Mouse (Mus musculus) cerebellum, adult (tissue): ENCODE measurements at regions not wholly inside any gene's neighbourhood (a gene's known extent, or its start where the extent isn't known, plus 50 kb on each side); places are given as distances from the start of the nearest gene placed in this dataset.

ENCODE experiments used
- ATAC-seq: cut with Nextera tagmentation; 2 replicates; pipeline ENCODE4 v1.9.2; 2017; ENCODE audit warnings: mild to moderate bottlenecking, moderate library complexity, mixed read lengths; ENCODE audit not compliant: insufficient number of reproducible peaks, low FRiP score, low TSS enrichment

GRCm38 (mm10) chr2:72797002-72797718 is 183.1 kb downstream of the Sp3 start:
- ATAC-seq, result no peak

GRCm38 (mm10) chr2:72800696-72801095 is 179.6 kb downstream of the Sp3 start:
- no peak for ATAC-seq

GRCm38 (mm10) chr2:72813282-72813974 is 166.8 kb downstream of the Sp3 start:
- ATAC-seq, result no peak

- ATAC-seq, result no peak
Measured at GRCm38 (mm10) chr2:72825251-72825650, 155.0 kb downstream of the Sp3 start.

- ATAC-seq, result no peak
Measured at GRCm38 (mm10) chr2:72829139-72829538, 151.1 kb downstream of the Sp3 start.

- ATAC-seq, result no peak
Measured at GRCm38 (mm10) chr2:72832770-72833169, 147.5 kb downstream of the Sp3 start.

GRCm38 (mm10) chr2:72838085-72838727 is 142.0 kb downstream of the Sp3 start:
- ATAC-seq, result no peak

- ATAC-seq, result no peak
Measured at GRCm38 (mm10) chr2:72839673-72840072, 140.6 kb downstream of the Sp3 start.

- ATAC-seq, result no peak
Measured at GRCm38 (mm10) chr2:72841367-72841766, 138.9 kb downstream of the Sp3 start.

GRCm38 (mm10) chr2:72843610-72844009 is 136.6 kb downstream of the Sp3 start:
- ATAC-seq, result no peak

- ATAC-seq, result no peak
Measured at GRCm38 (mm10) chr2:72849441-72850192, 130.6 kb downstream of the Sp3 start.

- ATAC-seq, result no peak
Measured at GRCm38 (mm10) chr2:72852509-72852908, 127.7 kb downstream of the Sp3 start.

GRCm38 (mm10) chr2:72855276-72855970 is 124.8 kb downstream of the Sp3 start:
- ATAC-seq, result no peak

GRCm38 (mm10) chr2:72855971-72856755 is 124.1 kb downstream of the Sp3 start:
- no peak for ATAC-seq

- no peak for ATAC-seq
Measured at GRCm38 (mm10) chr2:72857377-72857776, 122.9 kb downstream of the Sp3 start.

GRCm38 (mm10) chr2:72865462-72866365 is 114.5 kb downstream of the Sp3 start:
- no peak for ATAC-seq

GRCm38 (mm10) chr2:72866366-72866688 is 113.9 kb downstream of the Sp3 start:
- ATAC-seq, result no peak

- no peak for ATAC-seq
Measured at GRCm38 (mm10) chr2:72868173-72868572, 112.1 kb downstream of the Sp3 start.

- ATAC-seq, result no peak
Measured at GRCm38 (mm10) chr2:72871836-72872235, 108.4 kb downstream of the Sp3 start.
